In the genomic region with DNA sequence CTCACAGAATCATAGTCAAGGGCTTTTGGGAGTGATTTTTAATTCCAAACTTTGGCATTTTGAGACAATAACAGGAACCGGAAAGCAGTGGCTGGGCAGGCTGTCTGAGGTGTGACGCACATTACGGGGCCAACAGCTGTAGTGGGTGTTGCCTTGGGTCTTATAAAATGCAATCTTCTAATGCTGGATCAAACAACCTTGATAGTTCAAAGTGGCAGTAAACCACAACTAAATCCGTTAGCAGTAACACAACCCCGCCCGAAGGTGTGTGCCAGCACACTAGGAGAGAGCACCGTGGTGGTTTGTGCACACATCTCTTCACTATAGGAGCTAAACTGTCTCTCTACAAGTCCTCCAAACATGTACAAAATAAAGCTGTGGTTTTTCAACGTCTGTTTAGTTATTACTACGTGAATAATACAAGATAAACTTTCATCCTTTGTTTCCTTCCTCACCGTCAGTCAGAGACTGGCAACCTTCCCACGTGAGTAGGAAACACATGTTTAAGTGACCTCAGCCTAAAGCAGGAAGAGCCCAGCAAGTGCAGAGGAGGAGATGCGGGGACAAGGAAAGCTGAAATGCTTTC, we compare ENCODE assay signal across 8 mouse cellular contexts.
DNase-seq lines count a peak whose midpoint lies in the region; ATAC-seq and TF ChIP-seq lines count a peak whose summit lies in the region.

No protein-coding gene starts in this region.

- no peaks in the 10 kb centered on the region for H3K36me3 ChIP-seq in heart, embryonic 16.5 days (ENCODE audit: control insufficient read depth, insufficient read depth)
- H3K36me3 ChIP-seq in limb, embryonic 13.5 days: no peaks in the 10 kb centered on the region
- H3K36me3 ChIP-seq in myocyte (ENCODE audit: control insufficient read depth, insufficient read depth): no peaks in the 10 kb centered on the region

- DNase-seq in urinary bladder, postnatal 14 days (ENCODE audit: low spot score): peak; percentile 6
- DNase-seq in urinary bladder, postnatal 25 days (ENCODE audit: low spot score): no peak
- no peak for DNase-seq in yolk sac, embryonic 10.5 days (ENCODE audit: low spot score)
- no peak for DNase-seq in urinary bladder, adult 2 months (ENCODE audit: low spot score)
- no peak for DNase-seq in left cerebral cortex, adult 18-20 months (ENCODE audit: low spot score in 2 of 2)

- H3K4me1 ChIP-seq in heart, embryonic 16.5 days (ENCODE audit: control insufficient read depth, insufficient read depth, low read length): peaks cover 52% of the 10 kb centered on the region
- peaks cover 10% of the 10 kb centered on the region; the same call in 1 of the 2 replicates for H3K4me1 ChIP-seq in limb, embryonic 13.5 days

- 28% methylated on average over 12 of the region's 12 CpGs for WGBS in heart, embryonic 16.5 days
- 35% methylated on average over 12 of the region's 12 CpGs for WGBS in limb, embryonic 13.5 days

- no peak for TF ChIP-seq POLR2A in myocyte (IDR thresholded peaks at IDR 0.05; ENCODE audit: insufficient read length, low read depth)

- peak overlapping the region; percentile 93 for H3K27ac ChIP-seq in heart, embryonic 16.5 days (ENCODE audit: low read length)
- H3K27ac ChIP-seq in limb, embryonic 13.5 days: no peak overlapping the region

- H3K79me2 ChIP-seq in myocyte (ENCODE audit: control insufficient read depth, insufficient read depth): no peaks in the 10 kb centered on the region

- peak; percentile 57 for ATAC-seq in heart, embryonic 16.5 days (replicated peaks; ENCODE audit: extremely low read depth, insufficient read depth, low FRiP score)
- peak; percentile 60; the same call in 1 of the 2 replicates for ATAC-seq in limb, embryonic 13.5 days (ENCODE audit: low FRiP score, low read depth)

- H3K9me3 ChIP-seq in heart, embryonic 16.5 days (replicated peaks; ENCODE audit: control insufficient read depth, low read length): no peaks in the 10 kb centered on the region
- no peaks in the 10 kb centered on the region for H3K9me3 ChIP-seq in limb, embryonic 13.5 days

- no peak overlapping the region for H3ac ChIP-seq in myocyte (ENCODE audit: control insufficient read depth, insufficient read length)

- H3K9ac ChIP-seq in heart, embryonic 16.5 days (ENCODE audit: low read length): peak overlapping the region; percentile 50
- no peak overlapping the region for H3K9ac ChIP-seq in limb, embryonic 13.5 days

- H3K4me2 ChIP-seq in heart, embryonic 16.5 days (ENCODE audit: low read depth, low read length): peak overlapping the region; percentile 50
- peak overlapping the region; percentile 5; the same call in 1 of the 2 replicates for H3K4me2 ChIP-seq in limb, embryonic 13.5 days (replicated peaks)
- H3K4me2 ChIP-seq in myocyte (ENCODE audit: low read depth): peak overlapping the region; percentile 64

- H3K4me3 ChIP-seq in heart, embryonic 16.5 days (ENCODE audit: low read length): peak overlapping the region; percentile 8; the same call in 1 of the 2 replicates
- no peak overlapping the region for H3K4me3 ChIP-seq in limb, embryonic 13.5 days
- H3K4me3 ChIP-seq in myocyte: no peak overlapping the region

- no peaks in the 10 kb centered on the region for H3K27me3 ChIP-seq in heart, embryonic 16.5 days (ENCODE audit: control insufficient read depth, insufficient read depth, low read length)
- H3K27me3 ChIP-seq in limb, embryonic 13.5 days: no peaks in the 10 kb centered on the region
- no peaks in the 10 kb centered on the region for H3K27me3 ChIP-seq in myocyte (ENCODE audit: control insufficient read depth, insufficient read depth, insufficient read length)

TF ChIP-seq in myocyte, 11 proteins besides CTCF, POLR2A, EP300 and RAD21:
- TF ChIP-seq MYOD1 (IDR thresholded peaks at IDR 0.05; ENCODE audit: control insufficient read depth in 1 of 3, insufficient read length in 2 of 3, low read depth in 2 of 3) (peak in 2 of 3 experiments; percentile 37 to 62), POLR2AphosphoS2 (IDR thresholded peaks at IDR 0.05; ENCODE audit: insufficient read length, low read depth) (no peak), MYOG (IDR thresholded peaks at IDR 0.05; ENCODE audit: control insufficient read depth in 1 of 3, insufficient read depth in 1 of 3, insufficient read length in 2 of 3, low read depth in 2 of 3) (peak in 1 of 3 experiments; percentile 13), REST (IDR thresholded peaks at IDR 0.05; ENCODE audit: insufficient read depth, insufficient read length) (no peak)

Comparison
In these comparisons a context has a peak if more than half of its experiments do, and no peak if none do; other contexts are left out.
1. H3K4me2 ChIP-seq: peak in every context shown above with its lines; median percentile 64 in myocyte; 50 in heart, embryonic 16.5 days; 5 in limb, embryonic 13.5 days.